Mouse (Mus musculus) gastrocnemius, postnatal 36 days (tissue): ENCODE results near the gene Spryd7. TPM values are rescaled to one million over a fixed set of nuclear protein-coding genes. Genes with fewer than 3 reads are reported as not detected.
A peak's percentile ranks its signal among the peaks of the same experiment; 100 is the strongest.
"Not testable (repeated sequence)": the region's sequence is repeated elsewhere in the genome, so short reads cannot be mapped to it uniquely, and the experiment has no call there.

Experiments
- DNase-seq, 2 experiments: peaks; one replicate each; pipeline ENCODE4 v3.0.0; 2022
- intact Hi-C: fragments of 180-260 bp; cut with DNase I; formaldehyde crosslinking; loops from one replicate; pipeline ENCODE4 v1.15.1; 2025
- long read RNA-seq, 2 experiments: library from polyadenylated mRNA; stranded (forward); transcript quantifications; one replicate each; pipeline ENCODE4 v2.0.0; 2021
- total RNA-seq, 2 experiments: library from RNA; stranded (reverse); gene quantifications; 2 replicates each; pipeline ENCODE4 v1.2.3; 2021

The Spryd7 gene
- 10 to 100 TPM; 39.5 to 43.5 TPM for total RNA-seq
- long read RNA-seq, experiment 1, full-length matches to known transcripts, result 37 of 75 reads
- long read RNA-seq, experiment 1, partial matches to known transcripts, result 32 of 75 reads
- long read RNA-seq, experiment 1, other reads (novel, unspliced or antisense), result 6 of 75 reads
- long read RNA-seq, experiment 2, full-length matches to known transcripts, result 48 of 89 reads
- long read RNA-seq, experiment 2, partial matches to known transcripts, result 33 of 89 reads
- long read RNA-seq, experiment 2, other reads (novel, unspliced or antisense), result 8 of 89 reads

DNA sequence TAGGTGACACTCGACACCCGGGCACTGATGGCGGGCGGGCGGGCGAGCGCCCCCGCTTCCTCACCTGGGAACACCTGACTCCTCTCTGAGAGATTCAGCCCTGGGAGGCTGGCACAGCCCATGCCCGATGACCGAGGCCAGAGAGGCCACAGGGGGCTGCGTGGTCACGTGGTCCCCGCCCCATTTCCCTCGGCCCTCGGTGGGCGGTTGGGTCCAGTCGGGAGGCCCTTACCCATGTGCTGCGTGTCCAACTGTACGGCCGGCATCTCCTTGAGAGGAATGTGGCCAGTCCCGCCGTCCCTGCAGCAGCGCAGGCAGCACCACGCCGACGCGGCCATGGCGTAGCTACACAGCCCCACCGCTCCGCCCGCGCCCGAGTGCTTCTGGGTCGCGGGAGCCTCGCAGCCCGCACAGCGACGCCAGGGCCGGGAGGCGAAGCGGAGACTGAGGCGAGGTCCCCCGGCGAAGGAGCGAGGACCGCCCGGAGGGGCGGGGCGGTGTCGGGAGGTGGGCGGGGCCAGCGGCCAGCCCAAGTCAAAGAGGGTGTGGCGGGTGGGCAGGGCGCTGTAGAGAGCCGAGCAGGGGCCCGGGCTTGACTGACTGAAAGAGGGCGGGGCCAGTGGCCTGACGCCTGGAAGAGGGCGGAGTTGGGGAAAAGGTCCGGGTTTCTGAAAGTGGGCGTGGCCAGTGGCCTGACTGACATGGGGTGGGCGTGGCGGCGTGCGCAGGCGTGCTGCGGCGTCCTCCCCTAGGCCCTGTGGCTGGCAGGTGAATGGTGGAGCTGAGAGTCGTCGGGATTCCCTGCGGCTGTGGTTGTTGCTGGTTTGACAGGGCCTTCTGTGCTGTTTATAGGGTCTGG lies at the start of gene Spryd7:
Gene Spryd7, minus strand, starts transcription at position 598 of the 859 bp plus-strand sequence.
- DNase-seq, result peak; percentile 96 to 98
- intact Hi-C loops, result no loop called here

DNA sequence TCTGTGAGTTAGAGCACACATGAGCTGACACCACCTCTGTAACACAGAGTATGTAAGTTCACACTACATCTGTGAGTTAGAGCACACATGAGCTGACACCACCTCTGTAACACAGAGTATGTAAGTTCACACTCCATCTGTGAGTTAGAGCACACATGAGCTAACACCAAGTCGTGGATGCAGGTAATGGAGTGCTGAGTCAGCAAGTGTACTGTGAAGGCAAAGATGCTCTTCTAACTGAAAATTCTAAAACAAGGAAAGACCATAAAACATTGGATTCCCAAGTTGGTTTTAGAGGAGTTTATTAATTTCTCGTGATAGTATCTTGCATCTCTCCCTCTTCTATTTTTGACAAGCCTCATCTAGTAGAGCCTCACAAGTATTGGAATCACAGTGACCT lies 49.4 kb upstream of the Spryd7 start:
- DNase-seq, intact Hi-C loops: not testable (repeated sequence)

DNA sequence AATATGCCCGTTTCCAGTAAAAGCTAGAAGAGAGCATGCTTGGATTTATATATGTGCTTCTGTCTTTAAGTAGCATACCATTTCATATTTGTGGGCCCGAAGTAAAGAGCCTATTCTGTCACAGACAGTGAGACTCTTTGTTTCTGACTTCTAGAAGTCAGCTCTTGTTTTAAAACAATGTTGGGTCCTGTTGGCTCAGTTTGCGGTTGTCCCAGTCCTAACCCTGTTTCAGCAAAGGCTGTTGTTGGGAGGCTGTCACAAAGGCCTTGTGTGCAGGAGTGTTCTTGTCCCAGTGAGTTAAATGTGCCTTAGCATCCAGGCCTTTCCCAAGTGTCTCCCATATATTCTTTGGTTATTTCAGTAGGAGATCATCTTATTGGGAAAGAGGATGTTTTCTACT lies 47.4 kb upstream of the Spryd7 start:
- intact Hi-C loops, result no loop called here
- DNase-seq, result no peak

DNA sequence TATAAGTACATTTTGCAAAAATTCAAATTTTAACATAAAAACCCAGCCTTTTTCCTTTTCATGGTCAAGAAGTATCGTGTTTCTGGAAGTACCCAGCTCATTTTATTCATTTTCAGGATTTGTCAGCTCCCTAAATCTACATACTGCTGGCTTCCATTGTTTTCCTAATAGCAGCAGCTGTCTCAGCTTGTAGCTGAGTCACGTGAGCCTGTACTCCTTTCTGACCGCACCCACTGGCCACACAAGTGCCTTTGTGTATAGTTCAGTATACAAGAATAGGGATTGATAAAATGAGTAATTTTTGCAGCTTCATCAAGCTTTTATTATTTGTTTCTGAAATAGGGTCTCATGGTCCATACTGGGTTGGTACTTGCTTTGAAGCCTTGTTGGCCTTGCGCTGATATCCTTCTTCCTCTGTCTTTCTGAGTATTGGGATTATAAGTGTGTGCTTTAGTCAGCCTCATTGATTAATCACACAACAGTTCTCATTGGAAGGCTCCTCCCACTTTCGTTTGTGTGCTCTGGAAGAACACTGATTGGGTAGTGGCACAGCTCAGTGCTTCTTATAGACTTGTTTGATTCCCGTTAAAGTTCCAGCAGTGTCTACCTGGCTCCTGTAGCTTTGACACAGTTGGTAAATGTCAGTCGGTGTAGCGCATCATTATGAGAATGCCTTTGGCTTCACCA lies 46.5 kb upstream of the Spryd7 start:
- no peak for DNase-seq
- intact Hi-C loops, result no loop called here

DNA sequence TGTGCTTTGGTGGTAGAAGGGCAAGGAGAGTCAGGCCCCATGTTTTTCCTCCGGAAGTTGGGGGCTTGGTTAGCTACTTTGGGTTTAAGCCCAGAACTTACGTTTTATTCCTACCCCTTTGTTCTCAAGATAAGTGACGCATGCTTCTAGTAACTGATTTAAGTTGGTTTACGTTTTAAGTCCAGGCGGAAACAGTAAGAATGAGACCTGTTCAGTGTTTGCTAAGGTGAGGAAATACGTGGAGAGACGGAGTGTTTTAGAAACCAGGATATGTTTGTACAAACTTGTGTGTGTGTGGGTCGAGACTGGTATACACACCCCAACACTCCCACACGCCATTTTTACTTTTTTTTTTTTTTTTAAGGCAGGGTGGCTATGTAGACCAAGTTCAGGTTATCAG lies 44.7 kb upstream of the Spryd7 start:
- intact Hi-C loops, result no loop called here
- DNase-seq, result no peak

DNA sequence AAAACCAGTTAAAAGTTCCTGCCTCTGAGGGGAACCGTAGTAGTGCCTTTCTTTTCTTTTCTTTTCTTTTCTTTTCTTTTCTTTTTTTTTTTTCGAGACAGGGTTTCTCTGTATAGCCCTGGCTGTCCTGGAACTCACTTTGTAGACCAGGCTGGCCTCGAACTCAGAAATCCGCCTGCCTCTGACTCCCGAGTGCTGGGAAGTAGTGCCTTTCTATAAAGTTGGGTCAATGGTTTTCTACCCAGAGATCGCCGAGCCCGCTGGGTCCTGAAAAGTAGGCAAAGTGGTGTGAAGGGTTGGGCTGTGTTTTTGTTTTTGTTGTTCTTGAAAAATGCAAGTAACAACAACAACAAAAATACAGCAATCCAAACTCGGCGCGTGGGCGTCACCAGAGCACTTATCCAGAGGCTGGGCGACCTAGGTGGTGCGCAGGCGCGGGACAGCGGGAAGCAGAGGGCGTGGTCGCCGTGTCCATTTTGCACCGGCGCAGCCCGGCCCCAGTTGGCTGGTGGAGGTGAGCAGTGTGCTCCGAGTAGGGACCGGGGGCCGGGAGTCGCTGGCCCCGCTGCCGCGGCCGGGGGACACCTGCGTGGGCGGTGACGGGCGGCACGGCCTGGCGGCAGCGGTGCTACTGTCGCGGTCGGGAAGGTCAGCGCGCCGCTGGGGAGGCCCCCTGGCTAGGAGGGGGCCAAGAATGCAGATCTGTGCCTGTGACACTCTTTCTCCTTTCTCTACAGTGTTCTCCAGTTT lies 42.5 kb upstream of the Spryd7 start:
- intact Hi-C loops, result no loop called here
- peak; percentile 86 to 87 for DNase-seq

DNA sequence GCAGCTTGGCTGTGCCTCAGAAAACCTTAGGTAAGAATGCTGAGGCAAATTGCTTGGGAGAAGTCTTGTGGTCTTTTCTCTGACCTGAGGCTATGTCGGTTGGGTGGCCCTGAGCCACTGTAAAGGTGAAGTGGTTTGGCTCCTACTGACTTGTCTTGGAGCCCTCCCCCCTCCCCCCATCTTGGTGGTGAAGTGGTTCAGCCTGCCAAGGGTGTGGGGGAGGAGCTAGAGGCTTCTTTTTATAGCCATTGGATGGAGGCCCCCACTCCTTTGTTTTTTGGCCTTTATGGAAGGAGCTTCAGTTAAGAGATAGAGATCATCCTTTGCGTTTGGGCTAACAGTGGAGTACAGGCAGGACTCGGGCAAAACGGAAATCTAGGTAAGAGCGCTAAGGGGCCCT lies 41.3 kb upstream of the Spryd7 start, which contains the start of gene Trim13:
Gene Trim13, plus strand, starts transcription at position 280 of the 400 bp plus-strand sequence.
- intact Hi-C loops, result no loop called here

DNA sequence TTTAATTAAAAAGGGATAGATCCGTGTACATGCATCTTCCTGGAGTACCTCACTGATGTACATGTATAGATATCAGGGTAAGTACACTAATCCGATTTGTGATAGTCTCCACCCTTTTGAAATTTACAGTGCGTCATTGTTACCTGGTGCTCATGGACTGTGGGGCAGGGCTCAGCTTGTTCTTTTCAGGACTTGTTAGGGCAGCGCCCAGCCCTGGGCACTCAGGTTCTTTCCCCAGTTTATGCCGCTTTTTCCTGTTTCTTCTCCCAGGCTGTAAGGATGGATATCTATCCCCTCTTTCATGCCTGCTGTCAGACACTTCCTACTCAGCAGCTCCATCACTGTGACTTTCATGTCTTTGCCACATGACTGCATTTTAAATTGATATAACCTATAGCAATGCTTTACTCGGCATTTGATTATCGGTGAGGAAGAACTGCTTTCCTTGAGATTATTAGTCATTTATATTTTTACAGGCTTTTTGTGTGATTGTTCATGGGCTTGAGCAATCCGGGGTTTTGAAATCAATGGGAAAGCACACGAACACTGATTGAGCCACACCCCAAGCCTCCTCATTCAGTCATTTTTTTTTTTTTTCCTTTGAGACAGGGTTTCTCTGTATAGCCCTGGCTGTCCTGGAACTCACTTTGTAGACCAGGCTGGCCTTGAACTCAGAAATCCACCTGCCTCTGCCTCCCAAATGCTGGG lies 40.2 kb upstream of the Spryd7 start:
- intact Hi-C loops, result no loop called here
- DNase-seq, result no peak

More for the DNA sequence above, 41.3 kb upstream of the Spryd7 start, which contains the start of gene Trim13:
- DNase-seq, result no peak

DNA sequence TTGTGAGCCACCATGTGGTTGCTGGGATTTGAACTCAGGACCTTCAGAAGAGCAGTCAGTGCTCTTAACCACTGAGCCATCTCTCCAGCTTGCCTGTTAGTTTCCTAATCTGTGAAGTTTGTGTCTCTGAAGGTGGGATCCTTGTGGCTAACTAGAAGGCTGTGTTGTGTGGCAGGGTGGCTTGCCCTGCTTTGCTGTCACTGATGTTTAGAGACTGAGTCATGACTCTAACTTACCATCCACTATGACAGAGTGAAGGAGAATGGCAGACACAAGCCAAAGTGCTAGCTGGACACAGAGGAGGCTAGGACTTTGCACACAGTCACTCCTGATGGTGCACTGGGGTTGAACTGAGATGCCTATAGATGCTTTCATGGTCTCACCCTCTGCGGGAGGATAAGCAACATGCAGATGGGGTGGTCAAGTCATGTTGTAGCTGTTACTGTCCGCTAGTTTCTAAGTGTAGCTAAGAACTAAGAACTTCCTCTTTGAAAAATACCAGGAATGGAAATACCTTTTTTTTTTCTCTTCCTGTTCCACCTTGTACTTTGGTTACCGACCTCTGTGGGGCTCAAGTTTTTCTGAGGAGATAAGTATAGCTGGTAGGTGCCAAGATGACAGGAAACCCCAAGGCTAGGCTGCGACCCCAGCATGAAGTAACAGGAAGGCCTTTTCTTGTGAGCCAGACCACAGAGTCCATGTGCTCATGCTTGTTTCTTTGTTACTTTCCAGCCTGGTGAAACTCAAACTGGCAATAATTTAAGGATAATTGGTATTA lies 32.8 kb upstream of the Spryd7 start:
- intact Hi-C loops, result no loop called here
- DNase-seq, result no peak

DNA sequence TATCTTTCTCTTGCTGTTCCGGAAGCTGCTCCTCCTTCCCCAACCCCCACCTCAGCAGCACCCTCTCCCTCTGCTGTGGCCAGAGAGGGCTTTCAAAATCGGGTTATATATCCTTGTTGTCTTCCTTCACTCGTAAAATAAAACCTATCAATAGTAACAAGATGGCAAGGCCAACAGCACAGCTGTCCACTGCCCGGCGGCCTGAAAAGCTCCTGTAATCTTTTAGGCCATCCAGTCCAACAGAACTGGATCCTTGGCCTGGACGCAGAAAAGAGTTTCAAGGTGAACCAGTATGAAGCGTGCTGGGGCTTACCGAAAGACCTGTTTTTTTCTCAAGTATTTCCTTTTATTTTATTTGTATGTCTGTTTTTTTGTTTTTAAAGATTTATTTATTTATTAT lies 19.3 kb upstream of the Spryd7 start:
- no peak for DNase-seq
- intact Hi-C loops, result loop anchor here (2.0 kb wide), 1 partner anchor 107 kb away; no protein-coding TSS in a partner anchor

DNA sequence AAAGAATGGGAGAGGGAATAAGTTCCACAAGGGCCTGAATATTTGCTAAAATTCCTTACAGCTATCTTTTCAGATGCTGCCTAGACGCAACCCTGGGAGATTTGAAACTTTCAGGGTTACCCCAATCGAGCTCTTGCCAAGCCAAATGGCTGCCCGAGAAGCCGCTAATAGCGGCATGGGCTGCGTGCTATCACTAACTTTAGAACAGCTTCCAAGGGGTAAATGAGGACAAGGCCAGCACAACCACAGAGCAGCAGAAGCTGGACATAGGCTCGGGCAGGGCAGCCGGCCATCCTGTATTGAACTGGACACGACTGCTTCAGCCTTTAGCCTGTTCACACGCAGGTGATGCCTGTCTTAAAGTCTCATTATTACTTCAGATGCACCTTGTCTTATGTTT lies 18.4 kb upstream of the Spryd7 start:
- peak; percentile 20 to 29 for DNase-seq
- intact Hi-C loops, result loop anchor here (2.0 kb wide), 1 partner anchor 108 kb away; no protein-coding TSS in a partner anchor

DNA sequence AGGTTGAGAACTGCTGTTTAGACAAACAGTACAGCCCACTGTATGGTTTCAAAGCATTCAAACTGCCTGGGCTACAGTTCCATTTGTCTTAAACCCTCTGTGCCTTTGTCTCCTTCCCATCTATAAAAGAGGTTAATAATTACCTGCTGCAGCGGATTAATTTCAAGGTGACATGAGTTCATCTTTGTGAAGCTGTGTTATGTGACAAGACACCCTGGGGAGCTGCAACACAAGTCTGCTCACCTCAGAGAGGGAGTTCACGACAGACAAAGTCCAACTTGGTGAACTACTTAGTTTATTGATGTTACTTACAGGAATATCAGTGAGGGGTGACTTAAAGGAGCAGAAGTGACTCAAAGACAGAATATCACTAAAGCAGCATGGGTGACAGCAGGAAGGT lies 15.4 kb upstream of the Spryd7 start:
- intact Hi-C loops, result loop anchor here (5.0 kb wide), 4 partner anchors 75 to 885 kb away; partner anchors contain the start of gene Gucy1b2
- no peak for DNase-seq

DNA sequence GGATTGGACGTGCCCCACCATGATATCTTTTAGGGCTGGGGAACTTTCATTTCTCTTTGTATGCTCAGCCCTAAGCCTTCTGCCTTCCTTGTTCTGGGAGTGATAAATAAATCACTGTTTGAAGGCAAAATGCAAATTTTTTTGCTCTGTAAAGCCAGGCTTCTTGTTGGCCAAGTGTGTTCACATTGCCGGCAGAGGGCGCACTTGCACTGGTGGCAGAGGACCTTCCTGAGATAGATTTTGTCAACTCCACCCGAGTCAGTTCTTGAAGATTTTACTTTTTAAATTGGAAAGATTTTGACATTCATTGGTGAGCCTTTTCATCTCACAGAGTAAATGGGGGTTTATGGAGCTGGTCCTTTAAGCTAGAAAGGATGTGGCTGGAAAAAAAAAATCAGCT lies 14.7 kb upstream of the Spryd7 start:
- peak; percentile 80 for DNase-seq
- intact Hi-C loops, result loop anchor here (5.0 kb wide), 4 partner anchors 76 to 886 kb away; partner anchors contain the start of gene Gucy1b2

DNA sequence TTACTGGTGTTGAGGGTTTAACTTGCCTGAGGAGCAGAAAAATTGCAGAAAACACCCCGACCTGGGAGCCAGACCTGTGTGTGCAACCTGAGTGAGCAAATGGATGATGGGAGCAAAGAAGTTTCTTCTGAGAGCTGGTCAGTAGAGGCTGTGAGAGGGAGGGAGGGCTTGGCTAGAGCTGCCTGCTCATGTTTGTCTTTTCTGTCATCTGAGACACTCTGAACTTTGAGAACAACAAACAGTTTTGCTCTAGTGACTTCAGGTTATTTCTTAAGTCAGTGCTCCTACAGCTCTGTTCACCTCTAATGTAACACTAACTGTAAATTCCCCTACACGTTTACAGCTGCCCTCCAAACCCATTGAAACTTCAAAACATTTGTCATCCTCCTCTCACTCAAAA lies 12.7 kb upstream of the Spryd7 start:
- intact Hi-C loops, result no loop called here
- DNase-seq, result no peak

DNA sequence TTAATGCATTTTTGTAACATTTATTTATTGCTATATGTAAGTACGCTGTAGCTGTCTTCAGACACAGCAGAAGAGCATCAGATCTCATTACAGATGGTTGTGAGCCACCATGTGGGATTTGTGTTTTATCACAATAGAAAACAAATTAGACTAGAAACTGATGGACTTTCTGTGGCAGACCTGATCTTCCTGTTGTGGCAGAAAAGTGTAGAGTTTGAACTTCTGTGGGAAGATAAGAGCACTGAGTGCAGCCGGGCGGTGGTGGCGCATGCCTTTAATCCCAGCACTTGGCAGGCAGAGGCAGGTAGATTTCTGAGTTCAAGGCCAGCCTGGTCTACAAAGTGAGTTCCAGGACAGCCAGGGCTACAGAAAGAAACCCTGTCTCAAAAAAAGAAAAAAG lies 9.5 kb upstream of the Spryd7 start:
- intact Hi-C loops, DNase-seq: not testable (repeated sequence)

DNA sequence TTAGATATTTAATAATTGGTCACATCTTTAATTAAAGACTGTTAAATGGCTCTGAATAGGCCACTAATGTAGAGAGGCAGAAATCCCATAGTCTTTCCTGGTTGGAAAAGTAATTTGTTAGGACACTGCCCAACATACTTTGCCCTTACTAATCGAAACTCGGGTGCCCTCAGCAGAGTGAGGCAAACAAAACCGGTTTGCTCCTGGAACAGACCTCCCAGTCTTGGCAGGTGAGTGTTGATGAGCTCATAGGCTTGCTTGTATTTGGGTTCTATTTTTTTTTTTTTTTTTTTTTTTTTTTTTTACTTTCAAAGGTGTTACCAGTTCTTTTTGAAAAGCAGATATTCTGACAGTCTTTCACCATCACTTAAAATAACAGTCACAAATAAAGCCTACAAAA lies 3.2 kb upstream of the Spryd7 start:
- no peak for DNase-seq
- intact Hi-C loops, result no loop called here

DNA sequence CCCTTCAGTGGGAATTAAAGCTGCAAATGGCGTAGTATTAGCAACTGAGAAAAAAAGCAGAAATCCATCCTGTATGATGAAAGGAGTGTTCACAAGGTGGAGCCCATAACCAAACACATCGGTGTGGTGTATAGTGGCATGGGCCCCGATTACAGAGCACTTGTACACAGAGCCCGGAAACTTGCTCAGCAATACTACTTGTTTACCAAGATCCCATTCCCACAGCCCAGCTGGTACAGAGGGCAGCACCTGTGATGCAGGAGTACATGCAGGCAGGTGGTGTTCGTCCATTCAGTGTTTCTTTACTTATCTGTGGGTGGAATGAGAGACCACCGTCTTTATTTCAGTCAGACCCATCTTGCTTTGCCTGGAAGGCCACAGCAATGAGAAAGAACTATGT lies 2.2 kb upstream of the Spryd7 start:
- DNase-seq, result no peak
- intact Hi-C loops, result no loop called here

DNA sequence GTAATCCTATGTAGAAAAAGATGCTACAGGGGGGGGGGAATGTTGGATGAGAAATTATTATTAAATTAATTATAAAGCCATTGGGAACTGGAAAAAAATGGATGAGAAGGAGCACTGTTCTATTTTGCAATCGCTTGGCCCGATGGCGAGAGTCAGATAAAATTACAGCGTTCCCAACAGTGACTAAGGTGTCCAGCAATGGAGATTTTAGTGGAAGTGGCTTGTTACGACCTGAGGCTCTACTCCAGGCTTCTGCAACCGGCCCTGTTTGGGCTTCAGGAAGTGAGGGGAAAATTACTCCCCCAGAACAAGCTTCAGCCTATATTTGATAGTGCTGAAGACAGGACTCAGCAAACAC lies 776 bp downstream of the Spryd7 start:
- intact Hi-C loops, result no loop called here
- DNase-seq, result peak in 1 of 2 experiments; percentile 7

DNA sequence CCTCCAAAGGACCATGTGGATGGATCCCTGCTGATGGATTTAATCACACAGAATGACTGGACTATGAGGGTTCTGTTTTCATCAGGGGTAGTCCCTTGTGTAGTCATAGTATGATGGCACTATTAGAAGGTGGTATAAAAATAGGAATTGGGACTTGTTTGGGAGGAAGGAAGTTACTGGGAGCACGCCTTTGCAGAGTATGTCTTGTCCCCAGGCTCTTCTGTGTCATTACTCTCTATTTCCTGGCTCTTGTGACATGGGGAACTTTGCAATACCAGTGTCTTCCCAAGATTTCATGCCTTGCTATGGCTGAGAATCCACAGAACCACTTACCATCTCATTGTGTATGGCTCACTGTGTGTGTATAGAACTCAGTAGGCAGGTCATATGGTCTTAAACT lies 8.1 kb downstream of the Spryd7 start:
- intact Hi-C loops, result no loop called here
- DNase-seq, result no peak
